ENCODE assay signal across 26 mouse cellular contexts in the genomic region with DNA sequence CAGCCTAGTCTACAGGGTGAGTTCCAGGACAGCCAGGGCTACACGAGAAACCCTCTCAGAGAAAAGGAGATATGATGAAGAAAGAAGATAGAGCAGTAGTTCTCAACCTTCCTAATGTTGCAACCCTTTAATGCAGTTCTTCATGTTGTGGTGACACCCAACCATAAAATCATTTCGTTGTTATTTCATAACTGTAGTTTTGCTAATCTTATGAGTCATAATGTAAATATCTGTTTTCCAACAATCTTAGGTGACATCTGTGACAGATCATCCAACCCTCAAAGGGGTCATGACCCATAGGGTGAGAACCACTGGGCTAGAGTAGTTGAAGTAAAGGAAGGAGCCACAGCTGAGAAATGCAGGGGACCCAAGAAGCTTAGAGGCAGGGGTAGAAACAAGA. TPM values are rescaled to one million over a fixed set of nuclear protein-coding genes. Genes with fewer than 3 reads are reported as not detected.
A peak's percentile ranks its signal among the peaks of the same experiment; 100 is the strongest.
DNase-seq lines count a peak whose midpoint lies in the region; ATAC-seq and TF ChIP-seq lines count a peak whose summit lies in the region.
"Had no signal": no experiment of that assay in that cellular context is flagged by ENCODE, and none has a peak within 500 bp of the region (broad histone marks: within the 10 kb centered on the region; RNA-seq: fewer than 3 reads in every experiment).

No protein-coding gene starts in this region.

- no peak overlapping the region for H3K27ac ChIP-seq in intestine, embryonic 15.5 days
- H3K27ac ChIP-seq: forebrain, embryonic 13.5 days; hindbrain, embryonic 13.5 days; left cerebral cortex, adult 2 months; limb, embryonic 12.5 days; liver, embryonic 15.5 days; lung, embryonic 15.5 days; midbrain, embryonic 12.5 days had no signal

- ATAC-seq in intestine, embryonic 15.5 days, result peak; percentile 39
- ATAC-seq: forebrain, embryonic 13.5 days had no signal

- H3K9me3 ChIP-seq in intestine, embryonic 15.5 days, result no peaks in the 10 kb centered on the region
- H3K9me3 ChIP-seq: forebrain, embryonic 13.5 days; hindbrain, embryonic 13.5 days; limb, embryonic 12.5 days; liver, embryonic 15.5 days; lung, embryonic 15.5 days; midbrain, embryonic 12.5 days had no signal

- TF ChIP-seq POLR2A in myocyte (IDR thresholded peaks at IDR 0.05; ENCODE audit: insufficient read length, low read depth), result no peak

- 76% methylated on average over 2 of the region's 2 CpGs for WGBS in intestine, embryonic 15.5 days

- DNase-seq in 3T3-L1 (ENCODE audit: low read depth, low spot score) (peak; percentile 67), NIH3T3 (ENCODE audit: low read depth) (peak; percentile 9)
- no peak for DNase-seq in gastrocnemius, postnatal 10 days
- no peak for DNase-seq in layer of hippocampus, postnatal 14 days (ENCODE audit: low spot score in 2 of 2)
- DNase-seq in lung, adult 18-20 months, result no peak
- DNase-seq: adrenal gland, postnatal 36 days; cerebellum, adult 18-20 months; cerebellum, postnatal 10 days; gastrocnemius, postnatal 14 days; heart, adult 18-20 months; heart, postnatal 4 days; kidney, adult 2 months; kidney, postnatal 36 days; right cerebral cortex, postnatal 4 days; thymus, adult 2 months; thymus, postnatal 36 days had no signal

- H3K27me3 ChIP-seq in intestine, embryonic 15.5 days (replicated peaks), result no peaks in the 10 kb centered on the region
- no peaks in the 10 kb centered on the region for H3K27me3 ChIP-seq in myocyte (ENCODE audit: control insufficient read depth, insufficient read depth, insufficient read length)
- H3K27me3 ChIP-seq: forebrain, embryonic 13.5 days; hindbrain, embryonic 13.5 days; limb, embryonic 12.5 days; liver, embryonic 15.5 days; lung, embryonic 15.5 days; midbrain, embryonic 12.5 days had no signal

- H3K79me2 ChIP-seq in myocyte (ENCODE audit: control insufficient read depth, insufficient read depth), result peaks cover 69% of the 10 kb centered on the region

- H3K4me1 ChIP-seq in intestine, embryonic 15.5 days (replicated peaks), result no peaks in the 10 kb centered on the region
- H3K4me1 ChIP-seq: forebrain, embryonic 13.5 days; hindbrain, embryonic 13.5 days; limb, embryonic 12.5 days; liver, embryonic 15.5 days; lung, embryonic 15.5 days; midbrain, embryonic 12.5 days had no signal

- no peaks in the 10 kb centered on the region for H3K36me3 ChIP-seq in intestine, embryonic 15.5 days
- no peaks in the 10 kb centered on the region for H3K36me3 ChIP-seq in myocyte (ENCODE audit: control insufficient read depth, insufficient read depth)
- H3K36me3 ChIP-seq: hindbrain, embryonic 13.5 days; limb, embryonic 12.5 days; liver, embryonic 15.5 days; lung, embryonic 15.5 days; midbrain, embryonic 12.5 days had no signal

- no peak overlapping the region for H3K9ac ChIP-seq in intestine, embryonic 15.5 days
- H3K9ac ChIP-seq: forebrain, embryonic 13.5 days; hindbrain, embryonic 13.5 days; limb, embryonic 12.5 days; liver, embryonic 15.5 days; lung, embryonic 15.5 days; midbrain, embryonic 12.5 days had no signal

- H3K4me2 ChIP-seq in intestine, embryonic 15.5 days (replicated peaks), result no peak overlapping the region
- peak overlapping the region; percentile 30 for H3K4me2 ChIP-seq in myocyte (ENCODE audit: low read depth)
- H3K4me2 ChIP-seq: forebrain, embryonic 13.5 days; heart, embryonic 11.5 days; hindbrain, embryonic 13.5 days; limb, embryonic 12.5 days; liver, embryonic 15.5 days; lung, embryonic 15.5 days; midbrain, embryonic 12.5 days had no signal

- H3ac ChIP-seq in myocyte (ENCODE audit: control insufficient read depth, insufficient read length), result no peak overlapping the region

- no peak overlapping the region for H3K4me3 ChIP-seq in intestine, embryonic 15.5 days (replicated peaks)
- H3K4me3 ChIP-seq in myocyte, result no peak overlapping the region
- H3K4me3 ChIP-seq: forebrain, embryonic 13.5 days; hindbrain, embryonic 13.5 days; left cerebral cortex, adult 2 months; limb, embryonic 12.5 days; liver, embryonic 15.5 days; lung, embryonic 15.5 days; midbrain, embryonic 12.5 days had no signal

TF ChIP-seq in myocyte, 11 proteins besides CTCF, POLR2A, EP300 and RAD21:
- TF ChIP-seq TCF12 (IDR thresholded peaks at IDR 0.05; ENCODE audit: insufficient read depth, poor library complexity, severe bottlenecking), result no peak
- no peak for TF ChIP-seq USF1 (IDR thresholded peaks at IDR 0.05; ENCODE audit: low read depth)
- TF ChIP-seq MAX (IDR thresholded peaks at IDR 0.05; ENCODE audit: low read depth), result no peak
- no peak for TF ChIP-seq TCF3 (IDR thresholded peaks at IDR 0.05; ENCODE audit: insufficient read length, low read depth)
- peak; percentile 58; the same call in 1 of the 2 replicates for TF ChIP-seq CEBPB (IDR thresholded peaks at IDR 0.05; ENCODE audit: insufficient read depth, poor library complexity, severe bottlenecking)
- no peak for TF ChIP-seq MYOD1 (IDR thresholded peaks at IDR 0.05; ENCODE audit: control insufficient read depth in 1 of 3, insufficient read length in 2 of 3, low read depth in 2 of 3)
- TF ChIP-seq POLR2AphosphoS2 (IDR thresholded peaks at IDR 0.05; ENCODE audit: insufficient read length, low read depth), result no peak
- TF ChIP-seq E2F4 (IDR thresholded peaks at IDR 0.05; ENCODE audit: insufficient read depth), result no peak
- TF ChIP-seq MYOG (IDR thresholded peaks at IDR 0.05; ENCODE audit: control insufficient read depth in 1 of 3, insufficient read depth in 1 of 3, insufficient read length in 2 of 3, low read depth in 2 of 3), result no peak

RNA-seq across cellular contexts. Expression of gene Magi3, which starts 35.9 kb away (rescaled TPM):
- 7.5 and 7.9 TPM in 2 replicates for polyA plus RNA-seq in intestine, embryonic 15.5 days (2015; fragmentation: Nextera tagmentation; extraction: Ambion mirVana)
- 5.5 TPM for polyA plus RNA-seq in myocyte (2012; fragmentation: generic; extraction: Trizol)
- 10 to 100 TPM in 1 of 2 experiments, 1 to 10 TPM in 1; 9.1 to 12.3 TPM for total RNA-seq in gastrocnemius, postnatal 10 days (2021)
- 10 to 100 TPM; 26.7 to 27.6 TPM for total RNA-seq in layer of hippocampus, postnatal 14 days (2021)

Comparison
In these comparisons a context has a peak if more than half of its experiments do, and no peak if none do; other contexts are left out.
1. DNase-seq: peak in 3T3-L1 (single experiment) and NIH3T3 (single experiment); none in gastrocnemius, postnatal 10 days (single experiment), layer of hippocampus, postnatal 14 days (0 of 2) and lung, adult 18-20 months (0 of 2).